Mouse (Mus musculus) small intestine, adult 2 months (tissue): ENCODE measurements around the gene Rnf151.
A peak's percentile ranks its signal among the peaks of the same experiment; 100 is the strongest.

Source experiments
- CTCF ChIP-seq: fragments of 200-500 bp; IDR thresholded peaks from 2 replicates; pipeline ENCODE4 v1.5.1; 2012; ENCODE audit warnings: low read depth, mild to moderate bottlenecking, control low read depth, inconsistent platforms, low read length, moderate library complexity, mixed read lengths; ENCODE audit not compliant: insufficient replicate concordance, insufficient read length; ENCODE audit errors: extremely low read depth
- POLR2A ChIP-seq: fragments of 200-500 bp; IDR thresholded peaks from 2 replicates; pipeline ENCODE4 v1.6.1; 2012; ENCODE audit warnings: low read depth, mild to moderate bottlenecking, control low read depth, inconsistent platforms, low read length, moderate library complexity

- peak; percentile 76 for TF ChIP-seq POLR2A
- no peak for TF ChIP-seq CTCF
Measured at GRCm38 (mm10) chr17:24699473-24699872, 18.4 kb downstream of the Rnf151 start.
